Mouse (Mus musculus) testis, adult 2 months (tissue): Measurements from ENCODE around the gene Lst1.
"Not testable (repeated sequence)": the region's sequence is repeated elsewhere in the genome, so short reads cannot be mapped to it uniquely, and the experiment has no call there.

ENCODE experiments used
- CTCF ChIP-seq: fragments of 200-500 bp; IDR thresholded peaks from 2 replicates; pipeline ENCODE4 v1.5.1; 2012; ENCODE audit warnings: low read depth, mild to moderate bottlenecking, inconsistent platforms, low read length, moderate library complexity; ENCODE audit not compliant: control insufficient read depth, insufficient read depth, insufficient replicate concordance
- POLR2A ChIP-seq: fragments of 200-500 bp; IDR thresholded peaks from 2 replicates; pipeline ENCODE4 v1.6.1; 2012; ENCODE audit warnings: low read depth, mild to moderate bottlenecking, inconsistent platforms, low read length, moderate library complexity; ENCODE audit not compliant: control insufficient read depth

- not testable (repeated sequence) for TF ChIP-seq POLR2A, CTCF
These were observed 45.9 kb upstream of the Lst1 start for GRCm38 (mm10) chr17:35234090-35234489.
